27 mouse cellular contexts compared by ENCODE assay signal in the genomic region with DNA sequence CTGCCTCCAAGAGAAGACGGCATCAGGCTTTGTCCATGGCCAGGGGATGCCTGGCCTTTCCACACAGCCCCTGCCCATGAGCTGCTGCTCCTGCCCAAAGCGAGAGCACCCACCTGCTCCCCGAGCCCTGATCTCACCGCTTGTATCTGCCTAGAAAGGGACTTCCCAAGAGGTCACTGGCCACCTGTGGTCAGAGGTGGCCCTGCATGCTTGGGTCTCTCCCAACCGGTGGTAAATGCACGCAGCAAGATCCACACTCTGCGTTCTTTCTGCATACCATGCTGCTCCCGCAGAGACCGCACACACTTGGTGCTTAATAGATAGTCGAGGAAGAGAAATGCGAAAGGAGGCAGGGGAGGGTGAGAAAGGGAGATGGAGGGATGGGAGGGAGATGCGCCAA.
A peak's percentile ranks its signal among the peaks of the same experiment; 100 is the strongest.
DNase-seq lines count a peak whose midpoint lies in the region; ATAC-seq and TF ChIP-seq lines count a peak whose summit lies in the region.
"Had no signal": no experiment of that assay in that cellular context is flagged by ENCODE, and none has a peak within 500 bp of the region (broad histone marks: within the 10 kb centered on the region; RNA-seq: fewer than 3 reads in every experiment).

No protein-coding gene starts in this region.

- H3K4me2 ChIP-seq in kidney, embryonic 16.5 days (replicated peaks; ENCODE audit: low read depth, low read length): no peak overlapping the region
- H3K4me2 ChIP-seq in intestine, embryonic 15.5 days (replicated peaks): peak overlapping the region; percentile 50
- peak overlapping the region; percentile 58 for H3K4me2 ChIP-seq in intestine, postnatal 0 days (replicated peaks; ENCODE audit: low read depth)
- H3K4me2 ChIP-seq in liver, embryonic 15.5 days: peak overlapping the region; percentile 32
- H3K4me2 ChIP-seq: embryonic facial prominence, embryonic 12.5 days; limb, embryonic 15.5 days; midbrain, embryonic 15.5 days; neural tube, embryonic 15.5 days had no signal

- H3K27me3 ChIP-seq in kidney, embryonic 16.5 days (ENCODE audit: insufficient read depth, low read length): no peaks in the 10 kb centered on the region
- H3K27me3 ChIP-seq in intestine, embryonic 15.5 days (replicated peaks): no peaks in the 10 kb centered on the region
- no peaks in the 10 kb centered on the region for H3K27me3 ChIP-seq in intestine, postnatal 0 days (replicated peaks; ENCODE audit: control insufficient read depth, insufficient read depth, low read length)
- H3K27me3 ChIP-seq in liver, embryonic 15.5 days: no peaks in the 10 kb centered on the region; the same call in 1 of the 2 replicates

- TF ChIP-seq CTCF in intestine, postnatal 0 days (IDR thresholded peaks at IDR 0.05; ENCODE audit: low read depth): no peak

- 73% methylated on average over 12 of the region's 12 CpGs for WGBS in kidney, embryonic 16.5 days
- WGBS in intestine, embryonic 15.5 days: 72% methylated on average over 12 of the region's 12 CpGs
- whole genome bisulfite sequencing in intestine, postnatal 0 days: 68% methylated on average over 12 of the region's 12 CpGs
- WGBS in liver, embryonic 15.5 days (ENCODE audit: insufficient replicate concordance): 69% methylated on average over 12 of the region's 12 CpGs

- 0 out of 2 replicates have a peak, but pooled peaks have one; percentile 17 for ATAC-seq in kidney, embryonic 16.5 days (ENCODE audit: low FRiP score, low TSS enrichment)
- no peak for ATAC-seq in intestine, embryonic 15.5 days
- no peak for ATAC-seq in intestine, postnatal 0 days
- no peak for ATAC-seq in liver, embryonic 15.5 days (ENCODE audit: insufficient read depth)
- ATAC-seq: CD4-positive, CD25-positive, alpha-beta regulatory T cell, adult 4 months; forebrain, embryonic 16.5 days; hindbrain, embryonic 16.5 days; midbrain, embryonic 15.5 days had no signal

- H3K27ac ChIP-seq in kidney, embryonic 16.5 days (ENCODE audit: low read length): no peak overlapping the region; the same call in 1 of the 2 replicates
- H3K27ac ChIP-seq in intestine, embryonic 15.5 days: peak overlapping the region; percentile 82
- peak overlapping the region; percentile 88 for H3K27ac ChIP-seq in intestine, postnatal 0 days (ENCODE audit: low read depth, low read length)
- peak overlapping the region; percentile 79; the same call in 1 of the 2 replicates for H3K27ac ChIP-seq in liver, embryonic 15.5 days (replicated peaks)
- H3K27ac ChIP-seq: embryonic facial prominence, embryonic 12.5 days; forebrain, embryonic 10.5 days; limb, embryonic 10.5 days; limb, embryonic 15.5 days; macrophage; midbrain, embryonic 15.5 days; neural tube, embryonic 15.5 days had no signal

- DNase-seq in kidney, postnatal 4 days: no peak
- no peak for DNase-seq in heart, adult 8-10 months (ENCODE audit: low spot score)
- DNase-seq in gastrocnemius, adult 18-20 months (ENCODE audit: low spot score): no peak
- DNase-seq: adrenal gland, postnatal 25 days; cerebellum, adult 11-12 months; cerebellum, adult 9-11 months; embryo, embryonic 11 days; heart, postnatal 14 days; kidney, postnatal 14 days; lung, postnatal 10 days; retina, postnatal 1 day; right cerebral cortex, postnatal 14 days; thymus, postnatal 14 days had no signal

- H3K4me3 ChIP-seq in kidney, embryonic 16.5 days (ENCODE audit: low read length): no peak overlapping the region
- no peak overlapping the region for H3K4me3 ChIP-seq in intestine, embryonic 15.5 days (replicated peaks)
- H3K4me3 ChIP-seq in intestine, postnatal 0 days (ENCODE audit: low read depth, low read length): no peak overlapping the region
- H3K4me3 ChIP-seq in liver, embryonic 15.5 days (replicated peaks): no peak overlapping the region
- H3K4me3 ChIP-seq: embryonic facial prominence, embryonic 12.5 days; forebrain, embryonic 10.5 days; limb, embryonic 10.5 days; limb, embryonic 15.5 days; midbrain, embryonic 15.5 days; neural tube, embryonic 15.5 days had no signal

- H3K9me3 ChIP-seq in kidney, embryonic 16.5 days (ENCODE audit: low read length): no peaks in the 10 kb centered on the region
- H3K9me3 ChIP-seq in intestine, embryonic 15.5 days: no peaks in the 10 kb centered on the region
- no peaks in the 10 kb centered on the region for H3K9me3 ChIP-seq in intestine, postnatal 0 days (ENCODE audit: control insufficient read depth)
- H3K9me3 ChIP-seq in liver, embryonic 15.5 days (replicated peaks): no peaks in the 10 kb centered on the region
- H3K9me3 ChIP-seq: embryonic facial prominence, embryonic 12.5 days; forebrain, embryonic 10.5 days; limb, embryonic 10.5 days; limb, embryonic 15.5 days; midbrain, embryonic 15.5 days; neural tube, embryonic 15.5 days had no signal

- peaks cover 29% of the 10 kb centered on the region for H3K4me1 ChIP-seq in kidney, embryonic 16.5 days (ENCODE audit: insufficient read depth, low read length)
- H3K4me1 ChIP-seq in intestine, embryonic 15.5 days (replicated peaks): peaks cover 43% of the 10 kb centered on the region
- peaks cover 27% of the 10 kb centered on the region for H3K4me1 ChIP-seq in intestine, postnatal 0 days (replicated peaks; ENCODE audit: control insufficient read depth, insufficient read depth, low read length)
- H3K4me1 ChIP-seq in liver, embryonic 15.5 days (replicated peaks): peaks cover 61% of the 10 kb centered on the region
- H3K4me1 ChIP-seq: embryonic facial prominence, embryonic 12.5 days; limb, embryonic 15.5 days; midbrain, embryonic 15.5 days had no signal

- H3K36me3 ChIP-seq in kidney, embryonic 16.5 days (ENCODE audit: insufficient read depth, low read length): no peaks in the 10 kb centered on the region
- H3K36me3 ChIP-seq in intestine, embryonic 15.5 days: no peaks in the 10 kb centered on the region
- H3K36me3 ChIP-seq in intestine, postnatal 0 days (ENCODE audit: control insufficient read depth, insufficient read depth): no peaks in the 10 kb centered on the region
- no peaks in the 10 kb centered on the region for H3K36me3 ChIP-seq in liver, embryonic 15.5 days (replicated peaks)
- H3K36me3 ChIP-seq: embryonic facial prominence, embryonic 12.5 days; forebrain, embryonic 10.5 days; limb, embryonic 10.5 days; limb, embryonic 15.5 days; midbrain, embryonic 15.5 days; neural tube, embryonic 15.5 days had no signal

- H3K9ac ChIP-seq in kidney, embryonic 16.5 days (replicated peaks; ENCODE audit: low read length): no peak overlapping the region; the same call in 1 of the 2 replicates
- H3K9ac ChIP-seq in intestine, embryonic 15.5 days: no peak overlapping the region
- no peak overlapping the region for H3K9ac ChIP-seq in intestine, postnatal 0 days (ENCODE audit: low read depth, low read length)
- no peak overlapping the region; the same call in 1 of the 2 replicates for H3K9ac ChIP-seq in liver, embryonic 15.5 days
- H3K9ac ChIP-seq: embryonic facial prominence, embryonic 12.5 days; limb, embryonic 15.5 days; midbrain, embryonic 15.5 days; neural tube, embryonic 15.5 days had no signal
